Comparison of ENCODE assay signal across 9 mouse cellular contexts in genomic region chr1:75052091-75052490, GRCm38 (mm10).
A peak's percentile ranks its signal among the peaks of the same experiment; 100 is the strongest.
DNase-seq lines count a peak whose midpoint lies in the region; ATAC-seq and TF ChIP-seq lines count a peak whose summit lies in the region.
"Had no signal": no experiment of that assay in that cellular context is flagged by ENCODE, and none has a peak within 500 bp of the region (broad histone marks: within the 10 kb centered on the region; RNA-seq: fewer than 3 reads in every experiment).

No protein-coding gene starts in this region.

- WGBS in hindbrain, embryonic 14.5 days: 32% methylated on average over 4 of the region's 4 CpGs
- 32% methylated on average over 4 of the region's 4 CpGs for WGBS in hindbrain, embryonic 16.5 days

- no peaks in the 10 kb centered on the region for H3K4me1 ChIP-seq in hindbrain, embryonic 14.5 days (replicated peaks; ENCODE audit: control insufficient read depth, insufficient read depth, low read length)
- no peaks in the 10 kb centered on the region for H3K4me1 ChIP-seq in hindbrain, embryonic 16.5 days (ENCODE audit: control insufficient read depth, insufficient read depth, low read depth, low read length)
- no peaks in the 10 kb centered on the region for H3K4me1 ChIP-seq in E14TG2a.4 (replicated peaks; ENCODE audit: low read depth, low read length)
- H3K4me1 ChIP-seq: embryonic facial prominence, embryonic 13.5 days; neural tube, embryonic 12.5 days had no signal

- H3K27me3 ChIP-seq in hindbrain, embryonic 14.5 days (ENCODE audit: control insufficient read depth, insufficient read depth, low read length): no peaks in the 10 kb centered on the region
- H3K27me3 ChIP-seq in hindbrain, embryonic 16.5 days (replicated peaks; ENCODE audit: control insufficient read depth, insufficient read depth, low read length): no peaks in the 10 kb centered on the region
- no peaks in the 10 kb centered on the region for H3K27me3 ChIP-seq in E14TG2a.4 (ENCODE audit: insufficient read depth, low read length)
- H3K27me3 ChIP-seq: embryonic facial prominence, embryonic 13.5 days; neural tube, embryonic 12.5 days had no signal

- no peak overlapping the region for H3K4me2 ChIP-seq in hindbrain, embryonic 14.5 days (replicated peaks)
- H3K4me2 ChIP-seq in hindbrain, embryonic 16.5 days (ENCODE audit: low read length): no peak overlapping the region
- H3K4me2 ChIP-seq: embryonic facial prominence, embryonic 13.5 days; neural tube, embryonic 12.5 days had no signal

- no peak overlapping the region for H3K9ac ChIP-seq in hindbrain, embryonic 14.5 days
- H3K9ac ChIP-seq in hindbrain, embryonic 16.5 days (ENCODE audit: low read depth, low read length): no peak overlapping the region
- H3K9ac ChIP-seq: embryonic facial prominence, embryonic 13.5 days; neural tube, embryonic 12.5 days had no signal

- DNase-seq in hindbrain, embryonic 14.5 days (ENCODE audit: low spot score): peak; percentile 71
- peak; percentile 51 for DNase-seq in 416B (ENCODE audit: low read depth)
- peak; percentile 17 for DNase-seq in forelimb bud, embryonic 11.5 days (ENCODE audit: low read depth, low spot score)
- DNase-seq in gastrocnemius, postnatal 25 days: no peak

- no peak for ATAC-seq in hindbrain, embryonic 14.5 days (ENCODE audit: low FRiP score)
- no peak for ATAC-seq in hindbrain, embryonic 16.5 days
- no peak for ATAC-seq in megakaryocyte-erythroid progenitor cell, adult 5-6 weeks (replicated peaks; ENCODE audit: low FRiP score, low TSS enrichment, poor library complexity, severe bottlenecking)

- peak; percentile 46 for TF ChIP-seq CTCF in E14TG2a.4 (conservative IDR thresholded peaks at IDR 0.05; ENCODE audit: low read length)

- H3K4me3 ChIP-seq in hindbrain, embryonic 14.5 days (replicated peaks; ENCODE audit: low read length): no peak overlapping the region
- H3K4me3 ChIP-seq in hindbrain, embryonic 16.5 days (ENCODE audit: low read length): no peak overlapping the region
- no peak overlapping the region for H3K4me3 ChIP-seq in E14TG2a.4 (replicated peaks; ENCODE audit: low read length)
- H3K4me3 ChIP-seq: embryonic facial prominence, embryonic 13.5 days; neural tube, embryonic 12.5 days had no signal

- H3K9me3 ChIP-seq in hindbrain, embryonic 14.5 days (ENCODE audit: control insufficient read depth, low read length): no peaks in the 10 kb centered on the region
- H3K9me3 ChIP-seq in hindbrain, embryonic 16.5 days (ENCODE audit: control insufficient read depth, low read length): no peaks in the 10 kb centered on the region
- H3K9me3 ChIP-seq in E14TG2a.4 (ENCODE audit: low read length): no peaks in the 10 kb centered on the region
- H3K9me3 ChIP-seq: embryonic facial prominence, embryonic 13.5 days; neural tube, embryonic 12.5 days had no signal

- H3K36me3 ChIP-seq in hindbrain, embryonic 14.5 days (replicated peaks; ENCODE audit: control insufficient read depth, insufficient read depth): no peaks in the 10 kb centered on the region
- no peaks in the 10 kb centered on the region for H3K36me3 ChIP-seq in hindbrain, embryonic 16.5 days (ENCODE audit: control insufficient read depth, insufficient read depth, low read length)
- H3K36me3 ChIP-seq in E14TG2a.4 (ENCODE audit: insufficient read depth, low read length): no peaks in the 10 kb centered on the region
- H3K36me3 ChIP-seq: embryonic facial prominence, embryonic 13.5 days; neural tube, embryonic 12.5 days had no signal

- H3K27ac ChIP-seq in hindbrain, embryonic 14.5 days: no peak overlapping the region
- no peak overlapping the region for H3K27ac ChIP-seq in hindbrain, embryonic 16.5 days (ENCODE audit: low read depth, low read length)
- H3K27ac ChIP-seq: embryonic facial prominence, embryonic 13.5 days; neural tube, embryonic 12.5 days had no signal
